Mouse (Mus musculus) neural tube, embryonic 15.5 days (tissue): ENCODE measurements at regions not wholly inside any gene's neighbourhood (a gene's known extent, or its start where the extent isn't known, plus 50 kb on each side); places are given as distances from the start of the nearest gene placed in this dataset.

Experiments
- ATAC-seq: fragments of 200-750 bp; cut with Nextera tagmentation; 2 replicates; pipeline ENCODE4 v1.8.0; 2017; ENCODE audit warnings: mild to moderate bottlenecking, moderate TSS enrichment, moderate library complexity; ENCODE audit not compliant: low FRiP score
- H3K27ac ChIP-seq: fragments of 300-500 bp; sonication (generic); replicated peaks from 2 replicates; pipeline ENCODE4 v1.5.1; 2015; ENCODE audit warnings: mild to moderate bottlenecking, inconsistent platforms
- H3K27me3 ChIP-seq: fragments of 300-500 bp; sonication (generic); replicated peaks from 2 replicates; pipeline ENCODE4 v1.6.1; 2015; ENCODE audit warnings: inconsistent platforms
- H3K36me3 ChIP-seq: fragments of 300-500 bp; sonication (generic); 2 replicates; pipeline ENCODE4 v1.6.1; 2015; ENCODE audit warnings: inconsistent platforms
- H3K4me1 ChIP-seq: fragments of 300-500 bp; sonication (generic); 2 replicates; pipeline ENCODE4 v1.6.1; 2015; ENCODE audit warnings: inconsistent platforms
- H3K4me2 ChIP-seq: fragments of 300-500 bp; sonication (generic); 2 replicates; pipeline ENCODE4 v1.6.1; 2015; ENCODE audit warnings: inconsistent platforms, mild to moderate bottlenecking, moderate library complexity
- H3K4me3 ChIP-seq: fragments of 300-500 bp; sonication (generic); replicated peaks from 2 replicates; pipeline ENCODE4 v1.5.1; 2015; ENCODE audit warnings: mild to moderate bottlenecking, inconsistent platforms
- H3K9ac ChIP-seq: fragments of 300-500 bp; sonication (generic); replicated peaks from 2 replicates; pipeline ENCODE4 v1.6.1; 2015; ENCODE audit warnings: mild to moderate bottlenecking, inconsistent platforms
- H3K9me3 ChIP-seq: fragments of 300-500 bp; sonication (generic); replicated peaks from 2 replicates; pipeline ENCODE4 v1.6.1; 2016; ENCODE audit warnings: inconsistent platforms
- WGBS: fragments of 180-500 bp; shearing (Covaris S2); methylation state at CpG from one replicate; pipeline ENCODE4 v1.1.7; 2015; ENCODE audit warnings: mixed read lengths; 5-methylcytosine and 5-hydroxymethylcytosine counted together

DNA sequence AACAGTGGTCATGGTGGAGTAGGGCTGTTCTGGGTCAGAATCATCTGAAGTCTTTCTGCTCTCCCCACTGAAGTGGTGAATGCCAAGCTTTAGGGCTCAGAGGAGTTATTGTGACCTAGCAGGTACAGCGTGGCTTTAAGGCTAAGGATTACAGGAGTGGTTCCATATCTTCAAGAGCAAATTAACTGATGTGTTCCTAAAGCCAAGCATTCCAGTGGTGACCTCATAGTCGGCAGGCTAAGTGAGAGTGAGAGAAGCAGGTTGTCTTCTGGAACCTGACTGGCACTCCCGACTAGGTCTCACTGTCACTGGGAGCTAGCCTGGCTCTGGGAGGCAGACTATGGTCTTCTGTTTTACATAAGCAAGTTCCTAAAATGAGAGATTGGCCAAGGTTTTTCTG lies 116.3 kb downstream of the Snx18 start:
- WGBS: 92% methylated on average over 3 of the region's 3 CpGs
- no peak overlapping the region for H3K27ac ChIP-seq
- H3K4me2 ChIP-seq: no peak overlapping the region
- H3K9ac ChIP-seq: no peak overlapping the region
- no peaks in the 10 kb centered on the region for H3K36me3 ChIP-seq
- H3K4me1 ChIP-seq: no peaks in the 10 kb centered on the region
- no peaks in the 10 kb centered on the region for H3K27me3 ChIP-seq
- no peaks in the 10 kb centered on the region; the same call in 1 of the 2 replicates for H3K9me3 ChIP-seq
- no peak for ATAC-seq
- no peak overlapping the region for H3K4me3 ChIP-seq

DNA sequence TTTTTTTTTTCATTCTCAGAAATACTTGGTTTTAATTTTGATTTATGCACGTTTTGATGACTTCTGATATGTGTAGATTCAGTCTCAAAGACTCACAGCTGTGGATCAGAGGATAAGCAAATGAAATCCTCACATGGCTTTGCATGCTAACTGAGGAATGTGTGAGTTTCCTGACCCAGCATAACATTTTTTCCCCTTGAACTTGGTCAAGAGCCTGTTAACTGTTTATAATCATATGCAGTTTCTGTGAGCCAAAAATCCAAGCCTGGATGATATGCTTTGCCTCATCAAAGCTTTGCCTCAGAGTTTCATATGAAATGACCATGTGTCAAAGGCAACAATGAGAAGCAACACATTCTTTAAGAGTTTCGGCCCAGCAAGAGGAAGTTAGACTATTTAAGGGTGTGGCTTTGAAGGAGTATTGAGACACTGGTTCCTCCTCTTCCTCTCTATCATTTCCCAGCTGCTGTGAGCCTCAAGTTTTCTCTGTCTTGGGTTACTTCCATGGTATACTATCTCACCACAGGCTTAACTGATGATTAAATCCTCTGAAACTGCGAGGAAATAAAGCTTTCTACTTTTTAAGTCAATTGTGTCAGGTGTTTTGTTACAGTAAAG lies 117.9 kb downstream of the Snx18 start:
- H3K4me2 ChIP-seq: no peak overlapping the region
- H3K27ac ChIP-seq: no peak overlapping the region
- no peaks in the 10 kb centered on the region for H3K4me1 ChIP-seq
- WGBS: 80% methylated on average over 3 of the region's 3 CpGs
- ATAC-seq: no peak
- no peaks in the 10 kb centered on the region for H3K36me3 ChIP-seq
- no peaks in the 10 kb centered on the region for H3K27me3 ChIP-seq
- no peak overlapping the region for H3K4me3 ChIP-seq
- no peak overlapping the region for H3K9ac ChIP-seq
- no peaks in the 10 kb centered on the region for H3K9me3 ChIP-seq

DNA sequence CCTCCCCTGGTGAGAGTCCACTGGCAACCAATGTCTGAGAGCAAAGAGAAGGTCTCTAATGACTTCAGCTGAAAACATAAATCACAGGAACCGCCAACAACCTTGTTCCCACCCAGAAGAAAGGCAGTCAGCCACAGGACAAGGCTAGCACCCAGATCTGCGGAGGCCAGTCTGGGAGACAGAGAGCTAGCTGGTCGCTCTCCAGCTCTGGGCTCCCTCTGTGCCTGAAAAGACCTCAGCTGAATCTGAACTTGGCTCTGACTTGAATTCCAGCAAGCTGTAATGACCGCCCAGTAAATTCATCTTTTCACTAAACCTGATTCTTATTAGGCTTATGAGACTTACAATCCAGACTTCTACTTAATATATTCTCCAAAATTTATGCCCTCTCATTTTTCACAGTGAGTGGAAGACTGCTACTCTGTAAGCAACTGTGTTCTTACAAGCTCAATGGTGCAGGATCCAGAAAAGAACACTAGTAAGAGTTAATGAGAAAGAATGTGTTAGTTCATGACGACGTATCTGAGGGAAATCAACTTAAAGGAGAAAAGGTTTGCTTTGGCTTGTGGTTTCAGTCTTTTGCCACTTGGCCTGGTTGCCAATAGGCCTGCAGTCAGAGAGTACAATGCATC lies 119.2 kb downstream of the Snx18 start:
- no peak overlapping the region for H3K4me2 ChIP-seq
- no peaks in the 10 kb centered on the region for H3K36me3 ChIP-seq
- WGBS: 85% methylated on average over 6 of the region's 6 CpGs
- no peak overlapping the region for H3K9ac ChIP-seq
- no peak overlapping the region for H3K4me3 ChIP-seq
- no peaks in the 10 kb centered on the region for H3K9me3 ChIP-seq
- no peaks in the 10 kb centered on the region for H3K4me1 ChIP-seq
- ATAC-seq: no peak
- H3K27me3 ChIP-seq: no peaks in the 10 kb centered on the region
- no peak overlapping the region for H3K27ac ChIP-seq

DNA sequence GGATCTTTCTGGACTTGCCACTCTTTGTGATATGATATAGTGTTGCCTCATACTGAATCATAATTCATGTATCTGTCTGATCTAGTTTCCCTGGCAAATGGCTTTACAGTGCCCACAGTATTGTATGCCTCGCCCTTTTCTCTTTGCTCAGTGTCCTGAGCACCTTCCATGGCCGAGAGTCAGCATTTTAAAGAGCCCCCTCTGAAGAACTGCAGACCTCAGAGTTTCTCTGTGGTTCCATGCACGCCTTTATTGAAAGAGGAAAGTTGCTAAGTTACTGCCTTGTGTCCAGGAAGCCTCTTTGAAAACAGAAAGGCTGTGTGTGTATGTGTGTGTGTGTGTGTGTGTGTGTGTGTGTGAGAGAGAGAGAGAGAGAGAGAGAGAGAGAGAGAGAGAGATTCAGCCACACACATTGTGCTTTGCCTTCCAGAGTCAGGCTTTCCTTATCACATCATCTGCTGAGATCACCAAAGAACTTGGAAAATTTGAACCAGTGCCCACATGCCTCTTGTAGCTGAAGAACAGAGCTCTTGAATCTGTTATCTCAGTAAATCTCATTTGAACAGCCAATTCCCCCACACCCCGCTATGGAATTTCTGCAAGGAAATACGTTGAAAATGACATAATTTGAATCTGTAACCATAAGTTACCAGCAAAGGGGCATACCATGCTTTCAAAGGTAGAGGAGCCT lies 122.6 kb downstream of the Snx18 start:
- Histone ChIP-seq H3K4me3 (no peak overlapping the region), H3K27ac (no peak overlapping the region), H3K27me3 (no peaks in the 10 kb centered on the region), H3K4me1 (no peaks in the 10 kb centered on the region), H3K9me3 (no peaks in the 10 kb centered on the region), H3K36me3 (no peaks in the 10 kb centered on the region), H3K4me2 (no peak overlapping the region), H3K9ac (no peak overlapping the region)
- no peak for ATAC-seq
- 57% methylated on average over 5 of the region's 5 CpGs for WGBS

DNA sequence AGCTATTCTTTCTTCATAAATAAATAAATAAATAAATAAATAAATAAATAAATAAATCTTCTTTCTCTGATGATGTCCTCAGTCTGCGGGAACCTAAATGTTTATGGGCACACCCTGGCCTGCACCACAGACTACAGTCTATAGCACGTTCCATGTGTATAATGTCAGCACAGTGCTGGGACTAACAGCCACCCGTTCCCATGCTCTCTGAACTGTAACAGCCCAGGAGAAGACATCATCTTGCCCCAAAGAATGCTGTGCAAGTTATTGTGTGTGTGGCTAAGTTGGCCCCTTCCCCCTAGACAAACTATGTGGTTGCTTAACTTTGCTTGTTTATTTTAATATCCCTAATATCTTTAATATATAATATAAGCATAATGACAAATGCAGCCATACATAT lies 123.2 kb downstream of the Snx18 start:
- ATAC-seq: no peak
- H3K9me3 ChIP-seq: no peaks in the 10 kb centered on the region
- H3K9ac ChIP-seq: no peak overlapping the region
- no peaks in the 10 kb centered on the region for H3K27me3 ChIP-seq
- no peaks in the 10 kb centered on the region for H3K36me3 ChIP-seq
- H3K4me2 ChIP-seq: no peak overlapping the region
- no peak overlapping the region for H3K4me3 ChIP-seq
- H3K4me1 ChIP-seq: no peaks in the 10 kb centered on the region
- WGBS: 84% methylated on average over 3 of the region's 3 CpGs
- no peak overlapping the region for H3K27ac ChIP-seq

DNA sequence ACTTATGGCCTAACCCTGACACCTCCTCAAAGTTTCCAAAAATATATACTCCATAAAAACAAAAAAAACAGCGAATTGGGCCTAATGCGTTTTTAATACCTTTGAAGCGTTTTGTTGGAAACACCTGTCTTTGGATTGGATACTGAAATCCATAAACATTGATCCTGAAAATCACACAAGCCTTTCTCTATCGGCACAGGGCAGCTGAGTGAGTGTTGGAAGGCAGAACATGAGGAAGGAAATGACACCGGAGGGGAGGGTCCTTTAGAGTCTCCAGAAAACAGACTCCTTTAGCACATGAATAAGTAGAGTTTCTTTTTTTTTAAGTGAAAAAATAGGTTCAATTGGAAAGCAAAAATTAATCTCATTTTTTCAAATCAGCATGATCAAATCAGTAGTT lies 123.7 kb downstream of the Snx18 start:
- ATAC-seq: no peak
- WGBS: 95% methylated on average over 5 of the region's 5 CpGs
- H3K36me3 ChIP-seq: no peaks in the 10 kb centered on the region
- H3K4me2 ChIP-seq: no peak overlapping the region
- H3K9me3 ChIP-seq: no peaks in the 10 kb centered on the region
- no peaks in the 10 kb centered on the region for H3K27me3 ChIP-seq
- H3K27ac ChIP-seq: no peak overlapping the region
- H3K4me3 ChIP-seq: no peak overlapping the region
- H3K4me1 ChIP-seq: no peaks in the 10 kb centered on the region
- no peak overlapping the region for H3K9ac ChIP-seq

DNA sequence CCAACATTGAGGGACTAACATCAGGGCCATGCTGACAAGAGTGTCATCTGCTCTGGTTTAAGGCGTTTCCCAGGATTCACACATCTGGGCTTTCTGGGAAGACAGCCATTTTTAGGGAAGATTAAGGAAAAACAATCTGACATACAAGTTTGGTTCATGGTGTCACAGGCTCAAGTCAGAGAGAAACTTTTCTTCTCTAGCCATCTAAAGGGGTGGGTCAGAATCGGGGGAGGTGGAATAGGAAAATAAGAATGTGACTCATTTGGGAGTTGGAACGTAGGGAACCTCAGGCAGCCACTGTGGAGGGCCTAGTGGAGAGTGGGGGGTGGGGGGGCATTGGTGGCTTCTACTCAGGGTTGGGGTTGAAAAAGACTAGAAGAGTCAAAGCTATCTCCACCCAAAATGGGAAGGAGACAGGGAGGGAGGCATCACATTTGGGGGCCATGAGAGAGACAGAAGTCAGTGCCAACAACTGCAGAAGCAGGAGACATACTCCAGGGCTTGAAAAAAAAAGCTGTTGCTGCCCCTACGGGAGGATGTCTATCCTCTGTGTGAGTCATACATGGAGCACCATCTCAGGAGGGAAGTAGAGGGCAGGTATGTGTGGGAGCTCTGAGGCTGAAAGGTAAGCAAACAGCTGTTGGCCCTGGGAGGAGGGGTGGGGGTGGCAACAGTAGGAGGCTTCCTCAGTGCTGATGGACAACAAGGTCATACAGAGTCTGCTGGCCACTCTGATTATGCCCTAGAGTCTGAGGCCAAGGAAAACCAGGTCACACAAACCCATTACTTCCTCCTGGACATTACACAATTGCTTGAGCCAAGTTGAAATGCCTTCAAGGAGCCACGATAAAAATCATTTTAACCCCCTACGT lies 128.2 kb downstream of the Snx18 start:
- H3K27me3 ChIP-seq: no peaks in the 10 kb centered on the region
- no peak for ATAC-seq
- H3K27ac ChIP-seq: no peak overlapping the region
- no peaks in the 10 kb centered on the region for H3K9me3 ChIP-seq
- no peak overlapping the region for H3K4me3 ChIP-seq
- H3K9ac ChIP-seq: no peak overlapping the region
- H3K4me1 ChIP-seq: no peaks in the 10 kb centered on the region
- no peak overlapping the region for H3K4me2 ChIP-seq
- no peaks in the 10 kb centered on the region for H3K36me3 ChIP-seq
- WGBS: 83% methylated on average over 6 of the region's 6 CpGs

DNA sequence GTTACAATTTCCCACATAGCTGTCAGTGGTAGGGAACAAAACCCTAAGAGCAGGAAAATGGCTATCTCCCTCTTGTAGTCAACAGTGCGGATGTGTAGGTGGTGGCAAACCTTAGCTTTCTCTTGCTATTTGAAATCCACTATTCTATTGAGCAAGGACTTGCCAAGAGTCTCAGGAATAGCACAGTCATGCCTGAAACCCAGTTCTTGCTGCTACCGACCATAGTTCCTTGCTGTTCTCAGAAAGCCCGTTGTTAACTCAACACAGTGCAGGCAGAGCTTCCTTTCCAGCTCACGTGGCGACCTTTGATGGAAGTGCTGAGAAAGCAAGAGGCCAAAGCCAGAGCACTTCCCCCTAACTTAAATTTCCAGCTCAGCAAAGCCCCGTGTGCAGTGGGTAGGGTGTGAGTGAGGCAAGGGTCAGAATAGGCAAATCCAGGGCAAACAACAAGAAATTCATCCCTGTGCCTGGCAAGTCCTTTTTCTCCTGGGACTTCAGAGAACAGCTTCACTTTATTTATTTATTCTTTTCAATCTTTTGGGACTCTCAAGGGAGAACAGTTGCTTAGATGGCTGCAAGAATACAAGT lies 131.9 kb downstream of the Snx18 start:
- H3K4me3 ChIP-seq: no peak overlapping the region
- H3K4me1 ChIP-seq: no peaks in the 10 kb centered on the region

DNA sequence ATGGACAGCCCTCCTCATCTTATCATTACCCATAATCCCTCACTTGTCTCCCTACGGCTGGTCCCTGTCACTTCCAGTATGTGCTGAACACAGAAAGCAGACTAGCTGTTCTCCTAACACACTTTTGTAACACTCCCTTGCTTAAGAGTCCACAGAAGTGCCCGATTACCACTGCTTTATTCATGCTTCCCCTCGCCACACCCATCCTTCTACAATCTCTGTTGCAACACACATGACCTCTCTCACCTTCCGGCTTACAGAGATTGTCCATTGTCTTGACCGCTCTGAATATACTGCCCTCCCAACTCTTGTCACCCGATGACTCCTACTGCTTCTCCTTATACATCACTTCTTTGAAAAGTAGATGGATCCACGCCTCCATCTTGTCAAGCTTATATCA lies 132.9 kb downstream of the Snx18 start:
- 88% methylated on average over 7 of the region's 7 CpGs for WGBS
- Histone ChIP-seq H3K4me1 (no peaks in the 10 kb centered on the region), H3K27ac (no peak overlapping the region), H3K27me3 (no peaks in the 10 kb centered on the region), H3K4me2 (no peak overlapping the region), H3K9me3 (no peaks in the 10 kb centered on the region), H3K9ac (no peak overlapping the region), H3K36me3 (no peaks in the 10 kb centered on the region), H3K4me3 (no peak overlapping the region)
- no peak for ATAC-seq

More for the DNA sequence above, 131.9 kb downstream of the Snx18 start:
- H3K27ac ChIP-seq: no peak overlapping the region
- ATAC-seq: no peak
- no peaks in the 10 kb centered on the region for H3K9me3 ChIP-seq
- no peak overlapping the region for H3K9ac ChIP-seq
- H3K27me3 ChIP-seq: no peaks in the 10 kb centered on the region
- 79% methylated on average over 6 of the region's 6 CpGs for WGBS
- H3K4me2 ChIP-seq: no peak overlapping the region
- no peaks in the 10 kb centered on the region for H3K36me3 ChIP-seq

DNA sequence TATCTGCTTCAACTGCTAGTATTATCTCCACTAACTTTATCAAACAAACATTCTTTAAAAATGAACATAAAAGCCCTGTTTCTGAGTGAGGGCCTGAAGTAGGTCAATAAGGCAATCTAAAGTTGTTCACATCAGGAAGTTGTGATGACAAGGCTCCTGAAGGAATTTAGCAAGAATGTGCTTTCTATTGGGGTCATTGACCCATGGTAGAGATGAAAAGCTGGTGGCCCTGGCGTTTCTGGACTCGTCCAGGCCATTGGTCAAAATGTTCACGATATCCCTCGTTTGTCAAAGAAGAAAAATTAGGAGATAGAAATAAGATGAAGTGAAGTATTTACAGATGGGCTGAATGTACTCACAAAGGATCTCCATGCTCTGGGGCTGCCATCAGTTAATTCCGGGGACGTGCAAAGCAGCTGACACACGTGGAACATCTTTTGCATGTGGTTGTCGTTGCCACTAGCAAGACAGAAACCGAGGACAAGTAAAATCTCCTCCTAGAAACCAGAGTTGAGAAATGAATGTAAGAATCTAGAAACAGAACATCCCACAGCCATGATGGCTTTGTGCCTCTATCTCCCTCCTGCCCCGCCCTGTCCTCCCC lies 134.1 kb downstream of the Snx18 start:
- Histone ChIP-seq H3K27me3 (no peaks in the 10 kb centered on the region), H3K9ac (no peak overlapping the region), H3K4me1 (no peaks in the 10 kb centered on the region), H3K9me3 (no peaks in the 10 kb centered on the region), H3K36me3 (no peaks in the 10 kb centered on the region), H3K4me2 (no peak overlapping the region), H3K4me3 (no peak overlapping the region), H3K27ac (no peak overlapping the region)
- WGBS: 85% methylated on average over 10 of the region's 10 CpGs
- ATAC-seq: no peak

DNA sequence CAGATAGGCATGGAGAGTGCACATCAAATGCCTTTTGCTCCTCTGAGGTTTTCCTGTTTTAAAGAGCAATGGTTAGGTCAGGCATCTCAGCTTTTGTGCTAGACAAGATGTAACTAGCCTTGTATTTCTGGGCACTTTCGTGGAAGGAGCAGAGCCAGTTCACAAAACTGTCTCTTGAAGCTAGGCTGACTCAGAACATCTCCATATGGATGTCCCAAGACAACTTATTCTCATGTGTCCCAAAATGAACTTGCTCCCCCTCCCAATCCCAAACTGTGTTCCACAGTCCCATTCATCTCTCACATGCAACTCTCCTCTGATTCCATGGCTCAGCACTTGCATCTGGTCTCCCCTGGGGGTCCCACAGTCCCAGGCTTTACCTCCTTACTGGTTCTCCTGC lies 135.5 kb downstream of the Snx18 start:
- no peaks in the 10 kb centered on the region for H3K27me3 ChIP-seq
- H3K4me2 ChIP-seq: no peak overlapping the region
- WGBS: 82% methylated on average over 1 of the region's 1 CpGs
- H3K27ac ChIP-seq: no peak overlapping the region
- no peak for ATAC-seq
- no peaks in the 10 kb centered on the region for H3K36me3 ChIP-seq
- H3K9ac ChIP-seq: no peak overlapping the region
- H3K4me3 ChIP-seq: no peak overlapping the region
- H3K4me1 ChIP-seq: no peaks in the 10 kb centered on the region
- H3K9me3 ChIP-seq: no peaks in the 10 kb centered on the region
